Mouse (Mus musculus) embryonic fibroblast, embryonic 13.5 days (primary cell): ENCODE measurements around the gene Gm11992.

Source experiments
- CTCF ChIP-seq: IDR thresholded peaks from 2 replicates; pipeline ENCODE4 v1.5.1; 2011; ENCODE audit warnings: mild to moderate bottlenecking, control low read depth, low read length, moderate library complexity, borderline replicate concordance; ENCODE audit not compliant: insufficient read depth
- POLR2A ChIP-seq: IDR thresholded peaks from 2 replicates; pipeline ENCODE4 v1.6.1; 2011; ENCODE audit warnings: low read depth, mild to moderate bottlenecking, control low read depth, low read length, moderate library complexity

DNA sequence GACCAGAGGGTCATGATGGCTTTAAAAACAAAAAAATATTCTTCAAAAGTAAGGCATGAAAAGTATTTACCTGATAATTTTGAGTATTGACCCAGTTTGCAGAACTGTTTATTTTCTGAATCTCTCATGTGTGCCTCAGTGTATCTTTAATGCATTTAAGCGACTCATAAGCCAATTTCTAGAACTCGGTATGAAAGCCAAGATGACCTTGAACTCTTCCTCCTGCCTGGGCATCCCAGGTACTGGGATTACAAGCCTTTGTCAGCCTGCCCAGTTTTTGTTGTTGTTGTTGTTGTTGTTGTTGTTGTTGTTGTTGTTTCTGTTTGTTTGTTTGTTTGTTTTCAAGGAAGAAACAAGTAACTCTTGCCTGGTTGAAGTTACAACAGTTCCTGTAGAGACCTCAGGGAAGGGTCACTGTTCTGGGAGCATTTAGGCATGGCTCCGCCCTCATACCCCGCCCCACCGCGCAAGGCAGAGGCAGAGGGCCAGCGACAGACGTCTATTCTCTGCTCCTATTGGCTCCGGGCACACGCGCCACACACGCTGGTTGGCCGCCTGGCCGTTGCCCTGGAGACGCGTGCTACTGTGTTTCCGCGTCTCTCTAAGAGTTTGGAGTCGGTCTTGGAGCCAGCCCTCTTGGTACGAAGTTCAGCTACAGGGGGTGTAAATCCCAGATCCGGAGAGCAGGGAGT is at the start of gene Gm11992:
- TF ChIP-seq CTCF (no peak), POLR2A (no peak)
